Comparison of ENCODE assay signal across 8 mouse cellular contexts in the genomic region with DNA sequence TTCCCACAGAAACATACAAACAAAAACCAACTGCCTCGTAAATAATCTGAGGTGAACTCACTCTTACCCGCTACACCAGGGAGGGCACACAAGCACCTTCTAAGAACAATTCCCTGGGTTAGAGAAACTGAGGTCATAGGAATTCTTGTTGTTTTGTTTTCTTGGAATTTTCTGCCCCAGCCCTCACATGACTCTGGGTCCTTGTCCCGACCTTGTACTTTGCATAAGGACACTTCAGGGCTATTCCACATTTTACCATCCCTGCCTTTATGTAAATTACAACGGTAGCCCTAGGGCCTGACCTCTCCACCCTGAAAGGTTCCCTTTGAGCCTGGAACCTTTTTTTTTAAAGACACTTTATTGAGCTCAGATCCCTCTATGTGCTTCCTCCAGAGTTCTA. TPM values are rescaled to one million over a fixed set of nuclear protein-coding genes. Genes with fewer than 3 reads are reported as not detected.
DNase-seq lines count a peak whose midpoint lies in the region; ATAC-seq and TF ChIP-seq lines count a peak whose summit lies in the region.

Hsp90aa1 (minus strand) TSS at position 173 of the 400 bp plus-strand sequence.

- WGBS in spleen, adult 2 months: 58% methylated on average over 4 of the region's 4 CpGs
- 49% methylated on average over 4 of the region's 4 CpGs for WGBS in embryonic facial prominence, embryonic 13.5 days
- 49% methylated on average over 4 of the region's 4 CpGs for WGBS in heart, embryonic 15.5 days
- WGBS in neural tube, embryonic 13.5 days: 38% methylated on average over 4 of the region's 4 CpGs

- H3K4me3 ChIP-seq in spleen, adult 2 months (ENCODE audit: extremely low read depth, insufficient read depth, insufficient read length): no peak within 1 kb of the TSS
- 0 out of 2 replicates have a peak within 1 kb of the TSS, but pooled peaks have one; percentile 9 for H3K4me3 ChIP-seq in embryonic facial prominence, embryonic 13.5 days
- peak within 1 kb of the TSS; percentile 19; the same call in 1 of the 2 replicates for H3K4me3 ChIP-seq in heart, embryonic 15.5 days
- H3K4me3 ChIP-seq in neural tube, embryonic 13.5 days: no peak within 1 kb of the TSS

- DNase-seq in spleen, adult 2 months (ENCODE audit: low read depth in 1 of 2, low spot score in 2 of 2): no peak
- DNase-seq in spleen, adult 12 weeks (ENCODE audit: low spot score): no peak
- no peak for DNase-seq in left cerebral cortex, postnatal 36 days (ENCODE audit: low spot score in 2 of 2)
- DNase-seq in frontal cortex, postnatal 25 days (ENCODE audit: low spot score in 2 of 2): no peak

- no peak for ATAC-seq in embryonic facial prominence, embryonic 13.5 days (ENCODE audit: insufficient number of reproducible peaks, insufficient read depth, low FRiP score, low TSS enrichment, low read depth)
- ATAC-seq in heart, embryonic 15.5 days (replicated peaks; ENCODE audit: insufficient number of reproducible peaks, insufficient read depth, low FRiP score, low read depth): no peak
- ATAC-seq in neural tube, embryonic 13.5 days (ENCODE audit: low read depth): no peak
- ATAC-seq in cerebellum, adult (ENCODE audit: insufficient number of reproducible peaks, low FRiP score, low TSS enrichment): no peak

- no peaks in the 10 kb centered on the region for H3K27me3 ChIP-seq in spleen, adult 2 months (ENCODE audit: control insufficient read depth, insufficient read depth, low read length)
- H3K27me3 ChIP-seq in embryonic facial prominence, embryonic 13.5 days: no peaks in the 10 kb centered on the region
- no peaks in the 10 kb centered on the region for H3K27me3 ChIP-seq in heart, embryonic 15.5 days
- H3K27me3 ChIP-seq in neural tube, embryonic 13.5 days: no peaks in the 10 kb centered on the region

- no peaks in the 10 kb centered on the region for H3K9me3 ChIP-seq in embryonic facial prominence, embryonic 13.5 days
- H3K9me3 ChIP-seq in heart, embryonic 15.5 days (replicated peaks): no peaks in the 10 kb centered on the region
- H3K9me3 ChIP-seq in neural tube, embryonic 13.5 days: no peaks in the 10 kb centered on the region

- H3K4me1 ChIP-seq in spleen, adult 2 months (ENCODE audit: control insufficient read depth, insufficient read depth, insufficient read length): peaks cover 9% of the 10 kb centered on the region; the same call in 1 of the 2 replicates
- H3K4me1 ChIP-seq in embryonic facial prominence, embryonic 13.5 days: peaks cover 27% of the 10 kb centered on the region
- peaks cover 36% of the 10 kb centered on the region for H3K4me1 ChIP-seq in heart, embryonic 15.5 days (replicated peaks)
- H3K4me1 ChIP-seq in neural tube, embryonic 13.5 days (replicated peaks): peaks cover 19% of the 10 kb centered on the region

- no peak for TF ChIP-seq POLR2A in spleen, adult 2 months (IDR thresholded peaks at IDR 0.05; ENCODE audit: low read depth, low read length)

- no peak within 1 kb of the TSS for H3K27ac ChIP-seq in spleen, adult 2 months (ENCODE audit: insufficient read depth, low read length)
- no peak within 1 kb of the TSS for H3K27ac ChIP-seq in embryonic facial prominence, embryonic 13.5 days
- peak within 1 kb of the TSS; percentile 57 for H3K27ac ChIP-seq in heart, embryonic 15.5 days
- H3K27ac ChIP-seq in neural tube, embryonic 13.5 days (replicated peaks): no peak within 1 kb of the TSS

- TF ChIP-seq CTCF in spleen, adult 2 months (IDR thresholded peaks at IDR 0.05; ENCODE audit: extremely low read depth, insufficient read depth, insufficient read length, insufficient replicate concordance): no peak

- intact Hi-C loops in left cerebral cortex, postnatal 36 days (cut with DNase I): loop anchor here (2.0 kb wide), 2 partner anchors 104 to 284 kb away; no protein-coding TSS in a partner anchor

- no peak within 1 kb of the TSS for H3K4me2 ChIP-seq in embryonic facial prominence, embryonic 13.5 days
- peak within 1 kb of the TSS; percentile 53 for H3K4me2 ChIP-seq in heart, embryonic 15.5 days
- H3K4me2 ChIP-seq in neural tube, embryonic 13.5 days: no peak within 1 kb of the TSS

- H3K9ac ChIP-seq in embryonic facial prominence, embryonic 13.5 days: 0 out of 2 replicates have a peak within 1 kb of the TSS, but pooled peaks have one; percentile 21
- H3K9ac ChIP-seq in heart, embryonic 15.5 days: no peak within 1 kb of the TSS
- no peak within 1 kb of the TSS for H3K9ac ChIP-seq in neural tube, embryonic 13.5 days

- no peaks in the 10 kb centered on the region for H3K36me3 ChIP-seq in spleen, adult 2 months (ENCODE audit: control insufficient read depth, insufficient read depth, low read length)
- H3K36me3 ChIP-seq in embryonic facial prominence, embryonic 13.5 days: no peaks in the 10 kb centered on the region
- no peaks in the 10 kb centered on the region for H3K36me3 ChIP-seq in heart, embryonic 15.5 days
- H3K36me3 ChIP-seq in neural tube, embryonic 13.5 days: no peaks in the 10 kb centered on the region

RNA-seq across cellular contexts. Expression of gene Hsp90aa1, which starts in this region (rescaled TPM):
- 38.9 and 40.7 TPM in 2 replicates for polyA plus RNA-seq in spleen, adult 2 months (2012; rRNA removed)
- polyA plus RNA-seq in embryonic facial prominence, embryonic 13.5 days (2015; fragmentation: Nextera tagmentation; extraction: Ambion mirVana): 827 and 849 TPM in 2 replicates
- 595 and 603 TPM in 2 replicates for polyA plus RNA-seq in heart, embryonic 15.5 days (2015; fragmentation: Nextera tagmentation; extraction: Ambion mirVana)
- total RNA-seq in left cerebral cortex, postnatal 36 days (2021): 1,000 to 10,000 TPM; 1,001 to 1,007 TPM
- polyA plus RNA-seq in neural tube, embryonic 13.5 days (2015; fragmentation: Nextera tagmentation; extraction: Ambion mirVana): 1,439 and 1,490 TPM in 2 replicates

Comparison
In these comparisons a context has a peak if more than half of its experiments do, and no peak if none do; other contexts are left out.
1. RNA of gene Hsp90aa1 (polyA plus RNA-seq): 1,439 to 1,490 TPM in neural tube, embryonic 13.5 days, 827 to 849 TPM in embryonic facial prominence, embryonic 13.5 days and 595 to 603 TPM in heart, embryonic 15.5 days; 38.9 to 40.7 TPM in spleen, adult 2 months; every median in the first group is over 10 times any median in the second.
2. H3K4me3 ChIP-seq: peak in embryonic facial prominence, embryonic 13.5 days (single experiment) and heart, embryonic 15.5 days (single experiment); none in spleen, adult 2 months (single experiment) and neural tube, embryonic 13.5 days (single experiment).